In genomic region chr14:45190999-45191398, GRCm38 (mm10) we compare ENCODE assay signal across 28 mouse cellular contexts. TPM values are rescaled to one million over a fixed set of nuclear protein-coding genes. Genes with fewer than 3 reads are reported as not detected.
DNase-seq lines count a peak whose midpoint lies in the region; ATAC-seq and TF ChIP-seq lines count a peak whose summit lies in the region.
"Had no signal": no experiment of that assay in that cellular context is flagged by ENCODE, and none has a peak within 500 bp of the region (broad histone marks: within the 10 kb centered on the region; RNA-seq: fewer than 3 reads in every experiment).

No protein-coding gene starts in this region.

- CTCF ChIA-PET in Patski (lab: Charles Lee) = interaction anchor here (1.0 to 1.8 kb wide), 3 partner anchors 9 to 17 kb away, joined by 3 to 5 read pairs (median 4); no protein-coding TSS in a partner anchor

- POLR2A ChIA-PET in Patski (lab: Charles Lee) = interaction anchor here (0.6 kb wide), 1 partner anchor 237 kb away, joined by 4 read pairs; no protein-coding TSS in a partner anchor

- ATAC-seq in Patski = peak; percentile 79
- ATAC-seq: forebrain, embryonic 13.5 days; forebrain, postnatal 0 days; intestine, postnatal 0 days had no signal

- no peak for TF ChIP-seq CTCF in Patski (IDR thresholded peaks at IDR 0.05)
- TF ChIP-seq CTCF in embryonic fibroblast, embryonic 13.5 days (IDR thresholded peaks at IDR 0.05; ENCODE audit: borderline replicate concordance, insufficient read depth, low read length) = no peak

- H3K27me3 ChIP-seq in Patski = no peaks in the 10 kb centered on the region
- H3K27me3 ChIP-seq: CH12.LX; forebrain, embryonic 13.5 days; heart, embryonic 13.5 days had no signal

- in situ Hi-C loops in Patski (cut with MboI; ENCODE audit: low pct_unique_long_range_greater_than_20kb) = no loop called here

- H3K4me1 ChIP-seq in embryonic fibroblast, embryonic 13.5 days (ENCODE audit: control insufficient read depth, insufficient read depth, low read length) = no peaks in the 10 kb centered on the region
- H3K4me1 ChIP-seq: forebrain, embryonic 13.5 days; heart, embryonic 10.5 days; heart, embryonic 13.5 days had no signal

- H3K4me3 ChIP-seq in embryonic fibroblast, embryonic 13.5 days (ENCODE audit: insufficient read depth, low read length) = no peak overlapping the region
- H3K4me3 ChIP-seq: forebrain, embryonic 13.5 days; heart, adult 2 months; heart, embryonic 10.5 days; heart, embryonic 13.5 days had no signal

- peak; percentile 36 for DNase-seq in 3134 (ENCODE audit: extremely low read depth, insufficient read length, low spot score)
- DNase-seq in 3T3-L1 (ENCODE audit: low read depth, low spot score) = peak; percentile 74
- peak; percentile 31 for DNase-seq in Patski (ENCODE audit: low read depth, low spot score)
- no peak for DNase-seq in lung, postnatal 14 days
- DNase-seq in lung, postnatal 10 days = no peak
- DNase-seq in embryo, embryonic 11 days = no peak
- DNase-seq in ovary, postnatal 36 days (ENCODE audit: low spot score) = no peak
- DNase-seq: adrenal gland, postnatal 10 days; adrenal gland, postnatal 36 days; B cell, adult 2 months; cerebellum, adult 11 months; cerebellum, adult 2 months; cerebellum, adult 9-11 months; cerebellum, postnatal 25 days; forebrain, postnatal 0 days; gastrocnemius, postnatal 10 days; gastrocnemius, postnatal 36 days; heart, adult 2 months; heart, postnatal 14 days; heart, postnatal 4 days had no signal

- TF ChIP-seq POLR2A in embryonic fibroblast, embryonic 13.5 days (IDR thresholded peaks at IDR 0.05; ENCODE audit: low read depth, low read length) = no peak

- peak overlapping the region; percentile 84 for H3K27ac ChIP-seq in embryonic fibroblast, embryonic 13.5 days (ENCODE audit: insufficient read depth, low read length)
- H3K27ac ChIP-seq: forebrain, embryonic 13.5 days; heart, adult 2 months; heart, embryonic 10.5 days; heart, embryonic 13.5 days; hindbrain, embryonic 14.5 days had no signal

RNA-seq across cellular contexts. Expression of gene Gpr137c, which starts 28.5 kb away (rescaled TPM):
- polyA plus RNA-seq in Patski (2021) = 3.1 TPM
- polyA plus RNA-seq in embryonic fibroblast, embryonic 13.5 days (2011; ENCODE audit: insufficient read length, low read depth, missing spikeins) = 2.1 and 4.9 TPM in 2 replicates
- polyA plus RNA-seq: G1E had no signal

RNA-seq across cellular contexts. Expression of gene Txndc16, which starts 29.1 kb away (rescaled TPM):
- polyA plus RNA-seq in Patski (2021) = 19.2 TPM
- 23.2 and 33.9 TPM in 2 replicates for polyA plus RNA-seq in embryonic fibroblast, embryonic 13.5 days (2011; ENCODE audit: insufficient read length, low read depth, missing spikeins)

Comparison
In these comparisons a context has a peak if more than half of its experiments do, and no peak if none do; other contexts are left out.
1. DNase-seq: peak in 3134 (single experiment), 3T3-L1 (single experiment) and Patski (single experiment); none in lung, postnatal 14 days (single experiment), lung, postnatal 10 days (single experiment), embryo, embryonic 11 days (single experiment) and ovary, postnatal 36 days (single experiment).